Mouse (Mus musculus): ENCODE measurements around the gene Ift22. TPM values are rescaled to one million over a fixed set of nuclear protein-coding genes. Genes with fewer than 3 reads are reported as not detected.

Ift22 gene
- polyA plus RNA-seq, 1 experiment, result 0.02 TPM

GRCm38 (mm10) chr5:136962501-136962900, 54.6 kb downstream of the Ift22 start:
- no peak for TF ChIP-seq TAL1 (IDR thresholded peaks at IDR 0.05; ENCODE audit: low read length)
- TF ChIP-seq GATA1 (IDR thresholded peaks at IDR 0.05; ENCODE audit: low read length), result no peak
- Histone ChIP-seq H3K4me3 (replicated peaks) (peak overlapping the region; percentile 66), H3K36me3 (ENCODE audit: control insufficient read depth) (peaks cover 56% of the 10 kb centered on the region), H3K4me1 (ENCODE audit: control insufficient read depth) (peaks cover 71% of the 10 kb centered on the region), H3K27me3 (ENCODE audit: control insufficient read depth) (no peaks in the 10 kb centered on the region), H3K9me3 (ENCODE audit: control insufficient read depth, low read length) (peaks cover 7% of the 10 kb centered on the region; the same call in 1 of the 2 replicates)

- peaks cover 7% of the 10 kb centered on the region; the same call in 1 of the 2 replicates for H3K9me3 ChIP-seq (ENCODE audit: control insufficient read depth, low read length)
- peaks cover 62% of the 10 kb centered on the region for H3K36me3 ChIP-seq (ENCODE audit: control insufficient read depth)
- H3K27me3 ChIP-seq (ENCODE audit: control insufficient read depth), result no peaks in the 10 kb centered on the region
- TF ChIP-seq GATA1 (IDR thresholded peaks at IDR 0.05; ENCODE audit: low read length) (no peak), TAL1 (IDR thresholded peaks at IDR 0.05; ENCODE audit: low read length) (no peak)
- H3K4me3 ChIP-seq (replicated peaks), result peak overlapping the region; percentile 66
- H3K4me1 ChIP-seq (ENCODE audit: control insufficient read depth), result peaks cover 77% of the 10 kb centered on the region
Measured at GRCm38 (mm10) chr5:136962966-136963540, 55.1 kb downstream of the Ift22 start.

Other genes starting within 250 kb of the Ift22 start
- not detected in 2 replicates for gene Myl10, start 215.0 kb upstream of the Ift22 start, polyA plus RNA-seq (2012)
- 0.02 TPM in 2 replicates for gene Col26a1, start 24.9 kb upstream of the Ift22 start, polyA plus RNA-seq (2012)
- 325 and 364 TPM in 2 replicates for gene Fis1, start 45.1 kb downstream of the Ift22 start, polyA plus RNA-seq (2012)
- 0.03 and 0.04 TPM in 2 replicates for gene Cldn15, start 58.5 kb downstream of the Ift22 start, polyA plus RNA-seq (2012)
- gene Plod3, start 78.9 kb downstream of the Ift22 start, polyA plus RNA-seq (2012), result 1.8 and 3.6 TPM in 2 replicates
- 55.9 and 77.3 TPM in 2 replicates for gene Znhit1, start 79.9 kb downstream of the Ift22 start, polyA plus RNA-seq (2012)
- 0.10 and 0.17 TPM in 2 replicates for gene Vgf, start 118.2 kb downstream of the Ift22 start, polyA plus RNA-seq (2012)
- gene Ap1s1, start 138.0 kb downstream of the Ift22 start, polyA plus RNA-seq (2012), result 11.7 and 12.6 TPM in 2 replicates
- not detected in 2 replicates for gene Serpine1, start 164.1 kb downstream of the Ift22 start, polyA plus RNA-seq (2012)
- 3.3 and 3.5 TPM in 2 replicates for gene Trim56, start 208.1 kb downstream of the Ift22 start, polyA plus RNA-seq (2012)
- gene Muc3, start 241.2 kb downstream of the Ift22 start, polyA plus RNA-seq (2012), result not detected in 2 replicates

Measured in erythroblast, embryonic 14.5 days (primary cell).